Mouse (Mus musculus) megakaryocyte-erythroid progenitor cell, adult 5-6 weeks (primary cell): ENCODE measurements at regions not wholly inside any gene's neighbourhood (a gene's known extent, or its start where the extent isn't known, plus 50 kb on each side); places are given as distances from the start of the nearest gene placed in this dataset.
A peak's percentile ranks its signal among the peaks of the same experiment; 100 is the strongest.

Experiments used
- ATAC-seq: replicated peaks from 2 replicates; pipeline ENCODE4 v1.8.0; 2016; ENCODE audit warnings: mild to moderate bottlenecking, inconsistent platforms; ENCODE audit not compliant: severe bottlenecking, poor library complexity, low FRiP score, low TSS enrichment

DNA sequence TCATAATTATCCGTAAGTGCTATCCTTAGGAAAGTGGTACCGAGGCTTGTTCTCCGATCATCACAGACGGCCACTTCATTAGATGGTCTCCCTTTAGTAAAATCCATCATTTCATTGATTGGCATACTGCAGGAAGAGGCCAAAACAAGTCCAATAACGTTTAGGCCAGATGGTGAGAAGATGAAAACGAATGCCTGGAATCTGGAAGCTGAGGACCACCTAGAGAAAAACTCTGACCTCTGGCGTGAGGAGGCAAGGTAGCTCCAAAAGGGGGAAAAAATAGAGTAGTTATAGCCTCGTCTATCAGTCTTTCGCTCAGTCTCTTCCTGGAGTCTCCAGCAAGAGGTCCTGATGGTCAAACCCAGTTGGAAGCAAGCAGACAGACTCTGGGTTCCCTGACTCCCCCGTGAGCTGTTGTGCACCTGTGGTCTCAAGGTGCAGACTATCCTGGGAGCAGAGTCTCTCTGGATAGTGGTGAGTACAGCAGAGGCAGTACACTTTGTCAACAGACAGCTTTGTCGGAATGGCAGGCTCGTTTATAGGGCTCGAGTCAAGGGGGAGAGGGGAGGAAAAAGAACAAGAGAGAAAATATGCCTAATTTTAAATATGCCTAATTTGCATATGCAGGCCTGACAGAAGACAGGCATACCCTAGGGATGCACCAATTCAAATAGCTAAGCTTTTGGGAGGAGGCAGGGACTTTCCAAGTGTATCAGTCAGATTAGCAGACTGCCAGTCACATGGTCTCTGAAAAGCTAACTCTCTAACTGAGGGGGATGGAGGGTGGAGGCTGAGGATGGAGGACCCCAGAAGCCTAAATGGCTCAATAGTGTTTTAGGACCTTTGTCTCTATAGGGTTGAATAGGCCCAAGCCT, 73.0 kb upstream of the Atp2b1 start:
- ATAC-seq = 0 out of 2 replicates have a peak, but pooled peaks have one; percentile 15

DNA sequence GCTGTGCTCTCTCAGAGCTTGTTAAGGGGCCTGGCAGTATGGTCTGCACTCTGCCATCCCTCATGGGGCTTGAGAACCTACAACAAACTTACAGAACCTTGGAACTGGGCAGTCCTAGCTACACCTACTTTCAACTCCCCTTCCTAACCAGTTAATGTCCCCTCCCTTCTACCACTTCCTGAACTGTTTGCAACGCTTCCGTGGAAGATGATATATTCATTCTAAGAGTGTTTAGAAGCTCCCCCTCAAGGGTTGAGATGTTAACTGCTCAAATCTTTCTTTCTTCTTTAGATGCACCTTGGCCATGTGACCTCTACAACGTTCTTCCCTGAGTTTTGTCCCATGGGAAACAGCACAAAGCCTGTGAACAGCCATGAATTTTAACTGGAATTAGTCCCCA, 72.3 kb upstream of the Atp2b1 start:
- no peak; the same call in 1 of the 2 replicates for ATAC-seq

DNA sequence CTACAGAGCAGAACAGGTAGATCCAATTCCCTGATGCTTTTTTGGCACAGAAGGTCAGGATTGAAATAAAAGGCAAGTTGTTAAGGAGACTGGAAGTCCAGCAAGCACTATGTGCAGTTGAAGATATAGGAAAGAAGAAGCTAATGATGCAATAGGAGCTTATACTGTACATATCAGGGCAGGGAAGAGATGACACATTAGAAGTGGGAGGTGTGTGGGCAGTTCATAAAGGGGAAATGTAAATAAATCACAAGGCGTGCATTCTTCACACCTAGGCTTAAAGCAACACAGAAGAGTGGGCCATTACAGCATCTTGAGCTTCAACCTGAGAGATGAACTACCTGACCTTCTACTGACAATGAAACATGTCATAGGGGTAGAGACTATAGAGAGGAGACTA, 71.5 kb upstream of the Atp2b1 start:
- no peak for ATAC-seq

DNA sequence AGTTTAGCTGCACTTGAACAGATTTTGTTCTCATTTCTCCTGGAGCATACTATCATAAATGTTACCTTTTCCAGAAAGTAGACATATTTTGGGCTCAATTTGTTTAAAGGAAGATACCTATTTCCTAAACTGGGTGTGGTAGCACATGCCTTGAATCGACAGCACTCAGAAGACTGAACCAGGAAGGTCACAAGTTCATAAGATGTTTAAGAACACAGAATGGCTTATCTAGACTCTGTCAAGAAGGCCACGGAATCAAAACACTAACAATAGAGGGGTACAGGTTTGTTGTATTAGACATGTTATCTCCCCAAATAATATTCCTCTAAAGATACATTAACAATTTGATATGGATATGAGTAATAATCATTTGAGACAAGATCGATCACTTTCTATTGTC, 64.4 kb upstream of the Atp2b1 start:
- no peak for ATAC-seq

DNA sequence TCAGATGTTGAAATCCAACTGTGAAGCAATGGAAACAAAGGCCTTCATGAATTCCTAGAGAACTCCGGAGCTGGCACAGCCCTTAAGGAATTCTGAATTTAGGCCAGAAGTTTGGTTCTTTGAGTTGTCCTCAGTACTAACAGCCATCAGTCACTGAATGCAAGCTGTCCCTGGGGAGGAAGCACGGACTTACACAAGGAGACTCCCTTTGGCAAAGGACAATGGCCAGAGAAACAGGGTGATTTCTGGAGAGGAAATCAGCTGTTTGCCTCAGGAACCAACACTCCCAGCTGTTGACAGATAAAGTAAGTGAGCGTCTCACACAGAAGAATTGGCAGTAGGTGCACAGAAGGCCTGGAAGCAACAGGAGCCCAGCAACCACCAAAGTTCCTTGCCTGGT, 56.8 kb upstream of the Atp2b1 start:
- no peak for ATAC-seq

DNA sequence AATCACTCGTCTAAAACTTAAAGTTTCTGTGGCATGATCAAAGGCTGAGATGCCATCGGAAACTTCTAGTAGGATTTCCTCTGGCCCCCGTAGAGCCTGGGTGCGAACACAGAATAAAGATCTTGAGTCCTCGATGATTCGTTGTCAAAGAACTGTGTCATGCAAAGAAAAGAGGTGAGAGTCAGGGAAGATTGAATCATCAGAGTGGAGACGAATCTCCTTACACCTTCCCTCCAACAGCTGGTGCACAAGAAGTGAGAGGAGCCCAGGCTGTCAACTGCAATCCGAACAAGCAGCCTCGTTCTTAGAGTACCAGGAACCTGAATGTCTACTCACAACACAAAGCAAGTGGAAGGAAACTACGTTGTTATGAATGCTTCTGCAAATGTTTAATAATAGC, 52.7 kb upstream of the Atp2b1 start:
- ATAC-seq = no peak

DNA sequence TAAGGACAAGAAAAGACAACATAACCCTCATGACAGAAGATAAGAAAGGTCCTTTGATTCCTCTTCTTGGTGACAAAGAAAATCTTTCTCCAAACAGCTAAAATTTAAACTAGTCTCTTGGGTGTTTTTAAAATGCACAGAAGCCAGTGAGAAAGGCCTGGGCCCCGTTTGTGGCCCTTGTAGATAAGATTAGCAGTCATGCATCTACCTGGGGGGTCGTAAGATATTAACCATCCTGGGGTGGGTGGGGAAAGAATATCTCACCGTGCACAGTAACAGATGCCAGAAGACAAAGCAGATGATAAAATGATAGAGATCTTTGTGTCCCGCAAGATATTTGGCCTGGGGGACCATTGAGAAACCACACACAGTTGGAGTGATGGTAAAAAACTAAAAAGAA, 51.5 kb upstream of the Atp2b1 start:
- ATAC-seq = peak; percentile 27; the same call in 1 of the 2 replicates

DNA sequence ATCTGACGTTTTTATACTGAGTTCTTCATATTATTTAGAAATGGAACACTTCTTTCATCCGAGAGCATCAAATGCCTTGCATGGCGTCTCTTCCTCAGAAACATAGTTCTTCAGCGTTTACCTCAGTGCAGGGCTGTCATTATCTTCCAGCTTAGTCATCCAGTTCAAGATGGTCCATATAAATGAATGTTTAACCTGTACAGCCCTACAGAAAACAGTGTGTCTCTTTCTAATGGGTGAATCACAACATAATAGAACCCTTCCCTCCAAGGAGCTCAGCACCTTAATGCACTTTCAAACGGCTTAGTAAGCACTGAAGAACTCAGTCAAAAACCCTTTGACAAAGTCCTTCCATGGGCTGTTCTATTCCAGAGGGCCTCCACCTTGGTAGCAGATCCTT, 49.8 kb upstream of the Atp2b1 start:
- 0 out of 2 replicates have a peak, but pooled peaks have one; percentile 31 for ATAC-seq
